Mouse (Mus musculus) cortical plate, adult 2 months (tissue): Measurements from ENCODE around the gene Dhx16.
A peak's percentile ranks its signal among the peaks of the same experiment; 100 is the strongest.

ENCODE experiments used
- CTCF ChIP-seq: fragments of 200-500 bp; IDR thresholded peaks from 2 replicates; pipeline ENCODE4 v1.5.1; 2011; ENCODE audit warnings: mild to moderate bottlenecking, control low read depth, low read length; ENCODE audit not compliant: insufficient read depth; ENCODE audit errors: extremely low read depth
- POLR2A ChIP-seq: fragments of 200-500 bp; IDR thresholded peaks from 2 replicates; pipeline ENCODE4 v1.6.1; 2011; ENCODE audit warnings: mild to moderate bottlenecking, low read length, control low read depth; ENCODE audit not compliant: insufficient read depth; ENCODE audit errors: extremely low read depth

DNA sequence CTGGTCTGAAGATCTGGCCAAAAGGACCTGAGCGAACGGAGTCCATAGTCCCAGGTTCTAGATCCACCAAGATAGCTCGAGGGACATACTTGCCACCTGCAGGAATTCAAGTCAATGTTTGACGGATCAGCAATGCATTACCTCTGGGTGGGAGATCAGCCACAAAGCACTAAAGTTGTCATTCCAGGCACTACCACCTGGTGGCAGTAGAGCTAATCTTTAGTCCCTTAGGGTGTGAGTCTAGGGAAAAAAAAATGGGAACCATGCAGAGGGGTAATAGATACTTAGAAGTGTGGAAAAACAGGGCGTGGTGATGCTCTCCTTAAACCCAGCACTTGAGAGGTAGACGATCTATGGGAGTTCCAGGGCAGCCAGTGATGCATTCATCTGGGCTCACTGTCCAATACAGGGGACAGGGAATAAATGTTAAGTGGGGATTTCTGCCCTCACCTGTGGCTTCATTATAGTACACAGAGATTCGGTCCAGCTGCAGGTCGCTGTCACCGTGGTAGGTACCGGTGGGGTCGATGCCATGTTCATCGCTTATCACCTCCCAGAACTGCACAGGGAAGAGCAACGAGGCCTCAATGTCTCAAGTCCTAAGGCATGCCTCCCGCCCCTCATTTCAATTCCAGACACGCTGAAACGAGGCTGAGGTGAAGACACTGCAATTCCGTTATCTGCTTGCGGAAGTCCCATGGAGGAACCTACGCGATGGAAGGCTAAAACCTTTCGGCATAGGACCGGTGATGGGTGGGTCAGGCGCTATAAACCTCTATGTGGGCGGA, 43.2 kb upstream of the Dhx16 start:
- no peak for TF ChIP-seq POLR2A
- peak; percentile 80 for TF ChIP-seq CTCF
